Mouse (Mus musculus): ENCODE results near the gene Ddhd1. TPM values are rescaled to one million over a fixed set of nuclear protein-coding genes. Genes with fewer than 3 reads are reported as not detected.

Ddhd1 gene
- polyA plus RNA-seq, 1 experiment from 2014 or later: 16.1 TPM

GRCm38 (mm10) chr14:45563577-45563976 lies 94.4 kb downstream of the Ddhd1 start:
- 0 out of 2 replicates have a peak, but pooled peaks have one; percentile 11 for ATAC-seq (ENCODE audit: low FRiP score, low read depth)
- 95% methylated on average over 1 of the region's 1 CpGs for WGBS
- H3K36me3 ChIP-seq: no peaks in the 10 kb centered on the region
- H3K27ac ChIP-seq (replicated peaks): no peak overlapping the region
- H3K4me2 ChIP-seq (replicated peaks): no peak overlapping the region
- peaks cover 13% of the 10 kb centered on the region for H3K4me1 ChIP-seq
- H3K9me3 ChIP-seq: no peaks in the 10 kb centered on the region
- peaks cover 7% of the 10 kb centered on the region; the same call in 1 of the 2 replicates for H3K27me3 ChIP-seq
- no peak overlapping the region for H3K9ac ChIP-seq (replicated peaks)
- no peak overlapping the region for H3K4me3 ChIP-seq

GRCm38 (mm10) chr14:45561681-45562080 lies 96.3 kb downstream of the Ddhd1 start:
- Histone ChIP-seq H3K4me3 (no peak overlapping the region), H3K9me3 (no peaks in the 10 kb centered on the region), H3K4me2 (replicated peaks) (no peak overlapping the region), H3K27ac (replicated peaks) (no peak overlapping the region), H3K27me3 (peaks cover 7% of the 10 kb centered on the region; the same call in 1 of the 2 replicates), H3K36me3 (no peaks in the 10 kb centered on the region), H3K9ac (replicated peaks) (no peak overlapping the region), H3K4me1 (peaks cover 13% of the 10 kb centered on the region)
- ATAC-seq (ENCODE audit: low FRiP score, low read depth): no peak
- WGBS: 92% methylated on average over 6 of the region's 6 CpGs

GRCm38 (mm10) chr14:45559018-45559417 lies 98.9 kb downstream of the Ddhd1 start:
- ATAC-seq (ENCODE audit: low FRiP score, low read depth): no peak
- no peaks in the 10 kb centered on the region for H3K36me3 ChIP-seq
- no peaks in the 10 kb centered on the region for H3K4me1 ChIP-seq
- H3K4me3 ChIP-seq: no peak overlapping the region
- 100% methylated on average over 1 of the region's 1 CpGs for WGBS
- no peak overlapping the region for H3K27ac ChIP-seq (replicated peaks)
- H3K4me2 ChIP-seq (replicated peaks): no peak overlapping the region
- H3K9me3 ChIP-seq: no peaks in the 10 kb centered on the region
- no peak overlapping the region for H3K9ac ChIP-seq (replicated peaks)
- H3K27me3 ChIP-seq: no peaks in the 10 kb centered on the region

GRCm38 (mm10) chr14:45554336-45554735 lies 103.6 kb downstream of the Ddhd1 start:
- Histone ChIP-seq H3K4me1 (no peaks in the 10 kb centered on the region), H3K9me3 (no peaks in the 10 kb centered on the region), H3K27ac (replicated peaks) (no peak overlapping the region), H3K36me3 (no peaks in the 10 kb centered on the region), H3K4me3 (no peak overlapping the region), H3K9ac (replicated peaks) (no peak overlapping the region), H3K4me2 (replicated peaks) (no peak overlapping the region), H3K27me3 (no peaks in the 10 kb centered on the region; the same call in 1 of the 2 replicates)
- 89% methylated on average over 6 of the region's 6 CpGs for WGBS
- no peak for ATAC-seq (ENCODE audit: low FRiP score, low read depth)

- Histone ChIP-seq H3K27ac (replicated peaks) (no peak overlapping the region), H3K4me2 (replicated peaks) (no peak overlapping the region), H3K27me3 (no peaks in the 10 kb centered on the region; the same call in 1 of the 2 replicates), H3K9me3 (no peaks in the 10 kb centered on the region), H3K4me1 (no peaks in the 10 kb centered on the region), H3K36me3 (no peaks in the 10 kb centered on the region), H3K9ac (replicated peaks) (no peak overlapping the region), H3K4me3 (no peak overlapping the region)
- WGBS: 79% methylated on average over 2 of the region's 2 CpGs
- ATAC-seq (ENCODE audit: low FRiP score, low read depth): no peak
Observed at GRCm38 (mm10) chr14:45553854-45554253, 104.1 kb downstream of the Ddhd1 start.

GRCm38 (mm10) chr14:45552431-45552830 lies 105.5 kb downstream of the Ddhd1 start:
- H3K4me1 ChIP-seq: no peaks in the 10 kb centered on the region
- H3K4me2 ChIP-seq (replicated peaks): no peak overlapping the region
- H3K9ac ChIP-seq (replicated peaks): no peak overlapping the region
- no peaks in the 10 kb centered on the region; the same call in 1 of the 2 replicates for H3K27me3 ChIP-seq
- no peak overlapping the region for H3K27ac ChIP-seq (replicated peaks)
- no peaks in the 10 kb centered on the region for H3K36me3 ChIP-seq
- no peak overlapping the region for H3K4me3 ChIP-seq
- H3K9me3 ChIP-seq: no peaks in the 10 kb centered on the region
- ATAC-seq (ENCODE audit: low FRiP score, low read depth): no peak
- WGBS: 80% methylated on average over 4 of the region's 4 CpGs

GRCm38 (mm10) chr14:45551121-45551768 lies 106.7 kb downstream of the Ddhd1 start:
- H3K9me3 ChIP-seq: no peaks in the 10 kb centered on the region
- no peak overlapping the region for H3K4me3 ChIP-seq
- ATAC-seq (ENCODE audit: low FRiP score, low read depth): peak; percentile 91
- H3K27ac ChIP-seq (replicated peaks): no peak overlapping the region
- peak overlapping the region; percentile 11; the same call in 1 of the 2 replicates for H3K4me2 ChIP-seq (replicated peaks)
- H3K4me1 ChIP-seq: no peaks in the 10 kb centered on the region
- no peaks in the 10 kb centered on the region for H3K36me3 ChIP-seq
- H3K9ac ChIP-seq (replicated peaks): no peak overlapping the region
- H3K27me3 ChIP-seq: no peaks in the 10 kb centered on the region; the same call in 1 of the 2 replicates
- WGBS: 55% methylated on average over 17 of the region's 17 CpGs

GRCm38 (mm10) chr14:45550010-45550647 lies 107.8 kb downstream of the Ddhd1 start:
- Histone ChIP-seq H3K4me1 (no peaks in the 10 kb centered on the region), H3K36me3 (no peaks in the 10 kb centered on the region), H3K27me3 (no peaks in the 10 kb centered on the region; the same call in 1 of the 2 replicates), H3K9me3 (no peaks in the 10 kb centered on the region), H3K27ac (replicated peaks) (no peak overlapping the region), H3K4me3 (no peak overlapping the region), H3K4me2 (replicated peaks) (no peak overlapping the region), H3K9ac (replicated peaks) (no peak overlapping the region)
- no peak for ATAC-seq (ENCODE audit: low FRiP score, low read depth)
- 81% methylated on average over 13 of the region's 13 CpGs for WGBS

- Histone ChIP-seq H3K4me2 (replicated peaks) (no peak overlapping the region), H3K36me3 (no peaks in the 10 kb centered on the region), H3K9ac (replicated peaks) (no peak overlapping the region), H3K27ac (replicated peaks) (no peak overlapping the region), H3K4me1 (no peaks in the 10 kb centered on the region), H3K9me3 (no peaks in the 10 kb centered on the region), H3K27me3 (no peaks in the 10 kb centered on the region; the same call in 1 of the 2 replicates), H3K4me3 (no peak overlapping the region)
- no peak for ATAC-seq (ENCODE audit: low FRiP score, low read depth)
- WGBS: 77% methylated on average over 3 of the region's 3 CpGs
Observed at GRCm38 (mm10) chr14:45548118-45548517, 109.8 kb downstream of the Ddhd1 start.

- H3K9ac ChIP-seq (replicated peaks): no peak overlapping the region
- no peak overlapping the region for H3K27ac ChIP-seq (replicated peaks)
- no peaks in the 10 kb centered on the region for H3K27me3 ChIP-seq
- H3K4me2 ChIP-seq (replicated peaks): no peak overlapping the region
- 91% methylated on average over 7 of the region's 7 CpGs for WGBS
- no peaks in the 10 kb centered on the region for H3K36me3 ChIP-seq
- H3K4me3 ChIP-seq: no peak overlapping the region
- ATAC-seq (ENCODE audit: low FRiP score, low read depth): no peak
- 0 out of 2 replicates have a peak, but pooled peaks cover 3% of the 10 kb centered on the region for H3K4me1 ChIP-seq
- H3K9me3 ChIP-seq: no peaks in the 10 kb centered on the region
Observed at GRCm38 (mm10) chr14:45544905-45545304, 113.0 kb downstream of the Ddhd1 start.

GRCm38 (mm10) chr14:45544026-45544425 lies 113.9 kb downstream of the Ddhd1 start:
- WGBS: 71% methylated on average over 5 of the region's 6 CpGs
- H3K36me3 ChIP-seq: no peaks in the 10 kb centered on the region
- no peak overlapping the region for H3K9ac ChIP-seq (replicated peaks)
- H3K27me3 ChIP-seq: no peaks in the 10 kb centered on the region
- no peak overlapping the region for H3K4me2 ChIP-seq (replicated peaks)
- ATAC-seq (ENCODE audit: low FRiP score, low read depth): no peak
- H3K4me3 ChIP-seq: no peak overlapping the region
- no peak overlapping the region for H3K27ac ChIP-seq (replicated peaks)
- 0 out of 2 replicates have a peak, but pooled peaks cover 5% of the 10 kb centered on the region for H3K4me1 ChIP-seq
- no peaks in the 10 kb centered on the region for H3K9me3 ChIP-seq

- no peak overlapping the region for H3K27ac ChIP-seq (replicated peaks)
- H3K4me1 ChIP-seq: 0 out of 2 replicates have a peak, but pooled peaks cover 5% of the 10 kb centered on the region
- H3K9me3 ChIP-seq: no peaks in the 10 kb centered on the region
- H3K4me2 ChIP-seq (replicated peaks): no peak overlapping the region
- no peaks in the 10 kb centered on the region for H3K27me3 ChIP-seq
- no peak overlapping the region for H3K4me3 ChIP-seq
- no peak overlapping the region for H3K9ac ChIP-seq (replicated peaks)
- peak; percentile 64; the same call in 1 of the 2 replicates for ATAC-seq (ENCODE audit: low FRiP score, low read depth)
- no peaks in the 10 kb centered on the region for H3K36me3 ChIP-seq
- 35% methylated on average over 12 of the region's 12 CpGs for WGBS
Observed at GRCm38 (mm10) chr14:45539659-45540468, 118.1 kb downstream of the Ddhd1 start.
